Mouse (Mus musculus) left cerebral cortex, postnatal 10 days (tissue): ENCODE data around the gene Rhoc. TPM values are rescaled to one million over a fixed set of nuclear protein-coding genes. Genes with fewer than 3 reads are reported as not detected.
A peak's percentile ranks its signal among the peaks of the same experiment; 100 is the strongest.
"Not testable (repeated sequence)": the region's sequence is repeated elsewhere in the genome, so short reads cannot be mapped to it uniquely, and the experiment has no call there.

Experiments used
- DNase-seq, 2 experiments: peaks; one replicate each; pipeline ENCODE4 v3.0.0; 2021 to 2022; ENCODE audit warnings: low spot score in 2 of 2, mixed read lengths in 1 of 2; ENCODE audit errors: extremely low spot score in 1 of 2
- intact Hi-C: fragments of 180-260 bp; cut with DNase I; formaldehyde crosslinking; loops from one replicate; pipeline ENCODE4 v1.15.1; 2025
- total RNA-seq, 2 experiments: library from RNA; stranded (reverse); gene quantifications; 2 replicates each; pipeline ENCODE4 v1.2.3; 2021

Rhoc gene
- total RNA-seq: 10 to 100 TPM; 38.5 to 39.0 TPM

GRCm38 (mm10) chr3:104788075-104788474 lies at the start of gene Rhoc:
TSS of gene Rhoc (plus strand) at chr3:104788375.
- intact Hi-C loops: no loop called here
- DNase-seq: no peak

GRCm38 (mm10) chr3:104741954-104742353 lies 46.2 kb upstream of the Rhoc start:
- DNase-seq: no peak
- intact Hi-C loops: no loop called here

- no peak for DNase-seq
- intact Hi-C loops: no loop called here
These were observed 45.0 kb upstream of the Rhoc start for GRCm38 (mm10) chr3:104743161-104743560.

- intact Hi-C loops: no loop called here
- DNase-seq: no peak
These were observed 44.3 kb upstream of the Rhoc start for GRCm38 (mm10) chr3:104743864-104744263.

- DNase-seq, intact Hi-C loops: not testable (repeated sequence)
These were observed 35.3 kb upstream of the Rhoc start for GRCm38 (mm10) chr3:104752845-104753244.

- intact Hi-C loops: no loop called here
- DNase-seq: peak; percentile 37 to 82
These were observed 29.8 kb upstream of the Rhoc start for GRCm38 (mm10) chr3:104758406-104758805.

GRCm38 (mm10) chr3:104758869-104759268 lies 29.3 kb upstream of the Rhoc start:
- DNase-seq: no peak
- intact Hi-C loops: no loop called here

GRCm38 (mm10) chr3:104762103-104762863 lies 25.9 kb upstream of the Rhoc start:
- intact Hi-C loops, DNase-seq: not testable (repeated sequence)

GRCm38 (mm10) chr3:104765021-104765420 lies 23.2 kb upstream of the Rhoc start:
- intact Hi-C loops: no loop called here
- DNase-seq: no peak

- intact Hi-C loops: no loop called here
- DNase-seq: no peak
These were observed 21.0 kb upstream of the Rhoc start for GRCm38 (mm10) chr3:104767141-104767540.

- intact Hi-C loops: no loop called here
- DNase-seq: no peak
These were observed 20.5 kb upstream of the Rhoc start for GRCm38 (mm10) chr3:104767716-104768115.

- DNase-seq: no peak
These were observed 19.0 kb upstream of the Rhoc start for GRCm38 (mm10) chr3:104769135-104769534.

GRCm38 (mm10) chr3:104770035-104770434 lies 18.1 kb upstream of the Rhoc start:
- intact Hi-C loops: loop anchor here (10.0 kb wide), 1 partner anchor 195 kb away; the partner anchor contains the start of gene Wnt2b
- DNase-seq: peak in 1 of 2 experiments; percentile 64

More at GRCm38 (mm10) chr3:104769135-104769534, 19.0 kb upstream of the Rhoc start:
- intact Hi-C loops: no loop called here

- intact Hi-C loops: loop anchor here (10.0 kb wide), 1 partner anchor 194 kb away; the partner anchor contains the start of gene Wnt2b
- DNase-seq: no peak
These were observed 17.3 kb upstream of the Rhoc start for GRCm38 (mm10) chr3:104770918-104771317.

GRCm38 (mm10) chr3:104771460-104771859 lies 16.7 kb upstream of the Rhoc start:
- no peak for DNase-seq
- intact Hi-C loops: loop anchor here (10.0 kb wide), 1 partner anchor 193 kb away; the partner anchor contains the start of gene Wnt2b

GRCm38 (mm10) chr3:104773301-104773700 lies 14.9 kb upstream of the Rhoc start:
- intact Hi-C loops: loop anchor here (2.0 to 10.0 kb wide), 2 partner anchors 58 to 192 kb away; partner anchors contain the start of gene Wnt2b

GRCm38 (mm10) chr3:104777342-104777741 lies 10.8 kb upstream of the Rhoc start:
- DNase-seq: peak in 1 of 2 experiments; percentile 45
- intact Hi-C loops: loop anchor here (10.0 kb wide), 1 partner anchor 187 kb away; the partner anchor contains the start of gene Wnt2b

More at GRCm38 (mm10) chr3:104773301-104773700, 14.9 kb upstream of the Rhoc start:
- DNase-seq: no peak

GRCm38 (mm10) chr3:104779949-104780348 lies 8.2 kb upstream of the Rhoc start:
- peak; percentile 42 to 75 for DNase-seq
- intact Hi-C loops: loop anchor here (2.0 to 10.0 kb wide), 3 partner anchors 65 to 185 kb away; partner anchors contain the start of genes Capza1, St7l and Wnt2b

GRCm38 (mm10) chr3:104780561-104781420 lies 7.4 kb upstream of the Rhoc start, which contains the start of gene Ppm1j:
TSS of gene Ppm1j (plus strand) at chr3:104781056.
- intact Hi-C loops: loop anchor here (2.0 to 5.0 kb wide), 2 partner anchors 66 to 82 kb away; partner anchors contain the start of genes Capza1 and St7l
- DNase-seq: peak in 1 of 2 experiments; percentile 71
